Mouse (Mus musculus) mouse trophoblast stem cell (cell line): ENCODE results near the gene Wbp1.

ENCODE experiments used
- in situ Hi-C, 2 experiments: fragments of 300-500 bp; cut with MseI, MboI; formaldehyde crosslinking; loops; 2 replicates in 1 of 2; 3 replicates in 1 of 2; pipeline ENCODE4 v1.15.1; 2025

The Wbp1 gene

DNA sequence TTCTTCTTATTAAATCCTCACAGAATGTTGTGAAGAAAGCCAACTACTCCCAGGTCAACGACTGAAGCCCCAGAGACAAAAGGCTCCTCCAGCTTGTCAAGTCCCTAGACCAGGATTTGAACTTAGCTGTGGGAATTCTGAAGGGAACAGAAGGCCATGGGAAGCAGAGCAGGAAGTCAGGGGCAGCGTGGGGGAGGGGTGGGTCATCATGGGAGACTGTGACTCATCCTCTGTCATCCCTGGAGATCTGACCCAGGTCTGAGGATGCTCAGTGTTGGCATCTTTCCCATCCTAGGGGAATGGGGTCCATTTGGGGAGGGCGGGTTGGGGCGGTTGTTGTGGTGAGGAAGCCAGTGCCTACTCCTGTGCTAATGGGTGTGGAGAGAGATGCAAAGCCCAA, 20.3 kb upstream of the Wbp1 start:
- in situ Hi-C loops = no loop called here

DNA sequence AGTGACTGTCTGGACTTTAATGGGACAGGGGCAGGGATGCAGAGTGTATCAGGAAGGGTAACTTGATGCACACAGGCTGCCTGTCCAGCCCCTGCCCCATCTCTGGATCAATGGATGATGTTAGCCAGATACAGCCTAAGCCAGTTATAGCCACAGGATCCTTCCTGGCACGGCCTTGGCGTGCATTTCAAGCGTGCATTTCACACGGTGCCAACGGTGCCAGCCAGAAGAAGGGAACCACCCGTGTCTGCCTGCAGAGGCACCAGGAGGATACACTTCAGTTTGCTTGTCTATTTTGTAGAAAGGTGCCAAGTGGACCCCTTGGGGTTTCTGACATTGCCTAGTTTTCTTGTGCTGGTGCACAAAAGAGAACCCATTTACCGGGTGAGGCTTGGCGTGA, 18.7 kb upstream of the Wbp1 start:
- in situ Hi-C loops = no loop called here

- in situ Hi-C loops = no loop called here
Measured at GRCm38 (mm10) chr6:83138056-83138455, 16.7 kb upstream of the Wbp1 start.

DNA sequence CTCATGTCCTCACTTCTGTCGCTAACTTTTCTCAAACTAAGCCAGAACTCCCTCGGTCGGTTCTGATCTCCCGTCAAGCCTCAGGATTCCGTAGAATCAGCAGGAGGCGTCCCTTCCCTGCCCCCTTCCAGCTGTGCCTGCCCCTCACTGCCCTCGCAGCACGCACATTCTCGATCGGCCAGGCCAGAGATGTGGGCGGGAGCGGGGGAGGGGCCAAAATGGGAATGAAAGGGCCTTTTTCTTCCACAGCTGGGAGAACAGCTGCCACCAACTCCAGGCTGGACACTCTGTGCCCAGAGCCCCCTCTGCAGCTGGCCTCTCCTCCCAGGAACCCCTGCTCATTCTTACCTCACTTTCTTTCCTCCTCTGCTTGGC, 16.2 kb upstream of the Wbp1 start:
- in situ Hi-C loops = no loop called here

- in situ Hi-C loops = no loop called here
Measured at GRCm38 (mm10) chr6:83136881-83137575, 15.7 kb upstream of the Wbp1 start.

GRCm38 (mm10) chr6:83136291-83136880, 15.0 kb upstream of the Wbp1 start:
- in situ Hi-C loops = no loop called here

DNA sequence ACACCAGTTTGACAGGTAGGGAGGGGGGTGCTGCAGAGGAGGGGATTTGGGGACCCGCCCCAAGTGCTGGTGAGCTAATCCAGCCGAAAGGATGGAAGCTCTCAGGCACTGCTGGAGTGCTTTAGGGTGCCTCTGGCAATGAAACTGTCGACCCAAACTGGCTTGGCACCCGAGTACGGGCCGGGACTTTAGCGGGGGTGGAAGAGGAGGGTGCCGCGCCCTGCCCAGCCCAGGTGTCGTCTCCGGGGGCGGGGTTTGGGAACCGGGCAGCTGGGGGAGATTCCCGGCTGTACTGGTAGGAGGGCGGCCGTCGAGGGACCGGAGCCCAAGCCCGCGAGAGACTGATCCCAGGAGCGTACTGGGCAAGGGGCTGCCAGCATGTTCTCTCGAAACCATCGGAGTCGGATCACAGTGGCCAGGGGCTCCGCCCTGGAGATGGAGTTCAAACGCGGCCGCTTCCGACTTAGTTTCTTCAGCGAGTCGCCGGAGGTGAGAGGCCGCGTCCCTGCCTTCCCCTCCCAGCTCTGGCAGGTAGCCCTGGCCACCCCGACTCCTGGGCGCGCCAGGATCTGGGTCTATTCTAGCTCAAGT, 14.3 kb upstream of the Wbp1 start:
- in situ Hi-C loops = no loop called here

- in situ Hi-C loops = no loop called here
Measured at GRCm38 (mm10) chr6:83134951-83135513, 13.7 kb upstream of the Wbp1 start, which contains the start of gene Rtkn. Rtkn (plus strand) TSS chr6:83135463.

- in situ Hi-C loops = no loop called here
Measured at GRCm38 (mm10) chr6:83134226-83134625, 12.9 kb upstream of the Wbp1 start.

DNA sequence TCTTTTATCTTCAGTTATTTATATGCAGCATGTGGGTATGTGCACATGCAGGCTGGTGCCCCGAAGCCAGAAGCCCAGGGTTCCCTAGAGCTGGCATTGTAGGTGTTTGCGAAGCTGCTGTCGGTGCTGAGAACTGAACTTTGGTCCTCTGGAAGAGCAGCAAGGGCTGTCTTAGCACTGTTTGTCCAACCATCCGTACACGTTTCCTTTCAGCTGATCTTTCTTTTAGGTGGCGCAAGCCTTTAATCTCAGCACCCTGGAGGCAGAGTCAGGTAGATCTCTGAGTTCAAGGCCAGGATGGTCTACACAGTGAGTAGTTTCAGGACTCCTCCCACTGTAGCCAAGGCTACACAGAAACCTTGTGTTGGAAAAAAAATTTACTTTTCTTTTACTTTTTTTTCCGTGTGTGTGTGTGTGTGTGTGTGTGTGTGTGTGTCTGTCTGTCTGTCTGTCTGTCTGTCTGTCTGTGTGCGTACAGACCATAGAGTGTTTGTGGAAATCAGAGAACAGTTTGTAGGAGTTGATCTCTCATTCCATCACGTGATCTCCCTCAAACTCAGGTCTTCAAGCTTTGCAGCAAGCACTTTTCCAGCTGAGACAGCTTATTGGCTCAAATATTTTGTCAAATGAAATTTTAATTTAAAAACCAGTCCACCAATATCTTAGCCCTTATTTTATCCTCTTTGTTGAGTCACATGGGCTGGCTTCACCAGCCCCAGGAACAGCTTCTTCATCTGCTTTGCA, 11.0 kb upstream of the Wbp1 start:
- in situ Hi-C loops = no loop called here

DNA sequence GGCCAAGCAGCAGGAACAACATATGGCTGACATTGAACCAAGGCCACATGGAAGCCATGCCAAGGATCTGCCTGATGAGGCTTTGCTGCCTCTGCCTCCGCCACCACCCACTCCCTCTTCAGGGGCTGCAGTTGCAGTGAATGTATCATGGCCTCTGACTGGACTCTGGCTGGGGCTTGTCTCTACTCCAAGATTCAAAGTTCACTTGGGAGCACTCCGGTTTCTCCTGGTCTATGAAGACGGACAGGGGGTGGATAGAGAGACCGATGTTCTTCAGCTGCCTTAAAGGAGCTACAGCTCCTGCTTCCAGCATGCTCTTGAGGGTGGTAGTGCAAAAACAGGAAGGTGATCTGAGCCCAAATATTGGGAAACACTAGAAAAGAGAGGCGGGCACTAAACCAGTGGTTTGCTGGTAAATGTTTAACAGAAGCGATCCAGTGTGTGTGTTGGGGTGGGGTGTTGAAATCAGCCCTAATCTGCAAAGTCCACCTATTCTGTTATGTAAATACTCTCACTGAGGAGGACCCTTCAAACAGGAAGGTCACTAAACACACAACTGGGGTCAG, 10.2 kb upstream of the Wbp1 start:
- in situ Hi-C loops = no loop called here

DNA sequence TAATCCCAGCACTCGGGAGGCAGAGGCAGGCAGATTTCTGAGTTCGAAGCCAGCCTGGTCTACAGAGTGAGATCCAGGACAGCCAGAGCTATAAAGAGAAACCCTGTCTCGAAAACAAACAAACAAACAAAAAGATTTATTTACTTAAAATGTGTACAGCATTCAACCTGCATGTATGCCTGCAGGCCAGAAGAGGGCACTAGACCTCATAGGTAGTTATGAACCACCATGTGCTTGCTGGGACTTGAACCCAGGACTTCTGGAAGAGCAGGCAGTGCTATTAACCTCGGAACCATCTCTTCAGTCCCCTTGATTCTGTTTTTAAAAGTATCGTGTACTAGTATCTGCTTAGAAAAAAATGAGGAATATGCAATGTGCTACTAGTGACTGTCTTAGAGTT, 6.1 kb upstream of the Wbp1 start:
- in situ Hi-C loops = no loop called here

- in situ Hi-C loops = no loop called here
Measured at GRCm38 (mm10) chr6:83125331-83125730, 4.0 kb upstream of the Wbp1 start, which contains the start of gene Ino80b. Ino80b (minus strand) TSS chr6:83125431.

DNA sequence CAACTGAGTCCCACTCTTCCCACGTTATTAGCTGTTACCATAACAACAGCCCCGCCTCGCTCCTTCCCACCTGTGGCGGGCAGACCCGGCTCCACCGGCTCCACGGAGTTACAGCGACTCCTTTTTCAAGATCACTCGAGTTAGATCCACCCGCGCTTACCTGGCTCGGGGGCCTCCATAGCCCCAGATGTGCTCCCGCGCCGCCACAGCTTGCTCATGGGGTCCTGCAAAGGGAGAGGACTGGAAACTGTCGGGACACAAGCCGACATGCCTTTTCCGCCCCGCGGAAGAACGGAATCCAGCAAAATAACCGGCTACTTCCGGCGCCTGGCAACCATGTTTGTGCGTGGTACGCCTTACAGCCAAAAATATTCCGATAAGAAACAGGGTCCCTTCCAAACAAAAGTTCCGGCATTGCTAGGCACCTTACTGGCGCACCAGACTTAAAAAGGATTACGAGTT, 3.5 kb upstream of the Wbp1 start:
- in situ Hi-C loops = no loop called here

DNA sequence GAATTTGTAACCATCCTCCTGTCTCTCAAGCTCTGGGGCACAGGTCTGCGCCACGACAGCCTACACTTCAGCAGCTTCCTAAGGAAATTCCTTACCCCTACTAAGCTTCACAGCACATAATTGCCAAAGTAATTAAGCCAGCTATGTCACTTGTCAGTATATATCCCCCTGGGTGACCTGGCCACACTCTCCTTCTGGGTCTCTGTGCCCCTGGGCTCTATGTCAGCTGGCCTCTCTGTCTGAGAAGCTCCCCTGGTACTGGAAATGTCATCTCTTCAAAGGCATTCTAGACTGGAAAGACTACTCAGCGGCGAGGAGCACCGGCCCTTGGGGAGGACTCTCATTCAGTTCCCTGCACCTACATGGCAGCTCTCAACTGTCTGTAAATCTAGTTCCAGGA, 1.6 kb upstream of the Wbp1 start:
- in situ Hi-C loops = no loop called here

- in situ Hi-C loops = no loop called here
Measured at GRCm38 (mm10) chr6:83121863-83122710, 728 bp upstream of the Wbp1 start.

- in situ Hi-C loops = no loop called here
Measured at GRCm38 (mm10) chr6:83119734-83120051, 1.7 kb downstream of the Wbp1 start.

- in situ Hi-C loops = no loop called here
Measured at GRCm38 (mm10) chr6:83118825-83119733, 2.3 kb downstream of the Wbp1 start.

- in situ Hi-C loops = no loop called here
Measured at GRCm38 (mm10) chr6:83118369-83118768, 3.0 kb downstream of the Wbp1 start.

- in situ Hi-C loops = no loop called here
Measured at GRCm38 (mm10) chr6:83117616-83118015, 3.7 kb downstream of the Wbp1 start.
